Mouse (Mus musculus): ENCODE measurements around the gene Creb3l1. TPM values are rescaled to one million over a fixed set of nuclear protein-coding genes. Genes with fewer than 3 reads are reported as not detected.

The Creb3l1 gene
- polyA plus RNA-seq, 1 experiment from 2014 or later, result 2.1 TPM

- H3K4me1 ChIP-seq (ENCODE audit: control insufficient read depth, insufficient read depth, low read length), result peaks cover 9% of the 10 kb centered on the region
- H3K27me3 ChIP-seq (ENCODE audit: control insufficient read depth, insufficient read depth, low read length), result peaks cover 6% of the 10 kb centered on the region
- DNase-seq (ENCODE audit: low spot score, missing footprints), result no peak
- no peaks in the 10 kb centered on the region for H3K36me3 ChIP-seq (ENCODE audit: control insufficient read depth, insufficient read depth, low read length)
- ATAC-seq (ENCODE audit: low FRiP score), result no peak
- no peak overlapping the region for H3K27ac ChIP-seq (ENCODE audit: low read depth, low read length)
- peak overlapping the region; percentile 46; the same call in 1 of the 2 replicates for H3K9ac ChIP-seq (ENCODE audit: low read length)
- no peak overlapping the region for H3K4me2 ChIP-seq
- H3K4me3 ChIP-seq (ENCODE audit: low read depth, low read length), result no peak overlapping the region
- 18% methylated on average over 20 of the region's 20 CpGs for WGBS
- H3K9me3 ChIP-seq (ENCODE audit: control insufficient read depth, low read length), result no peaks in the 10 kb centered on the region
Observed at GRCm38 (mm10) chr2:91965417-91965816, 58.9 kb downstream of the Creb3l1 start.

- peaks cover 9% of the 10 kb centered on the region for H3K4me1 ChIP-seq (ENCODE audit: control insufficient read depth, insufficient read depth, low read length)
- no peak for ATAC-seq (ENCODE audit: low FRiP score)
- no peak overlapping the region for H3K27ac ChIP-seq (ENCODE audit: low read depth, low read length)
- DNase-seq (ENCODE audit: low spot score, missing footprints), result peak; percentile 86
- WGBS, result 66% methylated on average over 3 of the region's 3 CpGs
- no peak overlapping the region for H3K9ac ChIP-seq (ENCODE audit: low read length)
- H3K27me3 ChIP-seq (ENCODE audit: control insufficient read depth, insufficient read depth, low read length), result peaks cover 6% of the 10 kb centered on the region
- no peaks in the 10 kb centered on the region for H3K9me3 ChIP-seq (ENCODE audit: control insufficient read depth, low read length)
- H3K4me2 ChIP-seq, result no peak overlapping the region
- no peak overlapping the region for H3K4me3 ChIP-seq (ENCODE audit: low read depth, low read length)
- H3K36me3 ChIP-seq (ENCODE audit: control insufficient read depth, insufficient read depth, low read length), result no peaks in the 10 kb centered on the region
Observed at GRCm38 (mm10) chr2:91964610-91965204, 59.6 kb downstream of the Creb3l1 start.

GRCm38 (mm10) chr2:91963443-91963932 is 60.8 kb downstream of the Creb3l1 start:
- Histone ChIP-seq H3K9me3 (ENCODE audit: control insufficient read depth, low read length) (no peaks in the 10 kb centered on the region), H3K9ac (ENCODE audit: low read length) (peak overlapping the region; percentile 86), H3K4me3 (ENCODE audit: low read depth, low read length) (peak overlapping the region; percentile 80), H3K36me3 (ENCODE audit: control insufficient read depth, insufficient read depth, low read length) (no peaks in the 10 kb centered on the region), H3K4me2 (peak overlapping the region; percentile 90), H3K27me3 (ENCODE audit: control insufficient read depth, insufficient read depth, low read length) (peaks cover 6% of the 10 kb centered on the region), H3K4me1 (ENCODE audit: control insufficient read depth, insufficient read depth, low read length) (peaks cover 9% of the 10 kb centered on the region), H3K27ac (ENCODE audit: low read depth, low read length) (peak overlapping the region; percentile 30; the same call in 1 of the 2 replicates)
- DNase-seq (ENCODE audit: low spot score, missing footprints), result peak; percentile 99
- ATAC-seq (ENCODE audit: low FRiP score), result peak; percentile 95
- under 1% methylated on average over 37 of the region's 57 CpGs for WGBS

- Histone ChIP-seq H3K4me3 (ENCODE audit: low read depth, low read length) (peak overlapping the region; percentile 80), H3K27ac (ENCODE audit: low read depth, low read length) (no peak overlapping the region; the same call in 1 of the 2 replicates), H3K4me1 (ENCODE audit: control insufficient read depth, insufficient read depth, low read length) (peaks cover 9% of the 10 kb centered on the region), H3K27me3 (ENCODE audit: control insufficient read depth, insufficient read depth, low read length) (peaks cover 2% of the 10 kb centered on the region), H3K9me3 (ENCODE audit: control insufficient read depth, low read length) (no peaks in the 10 kb centered on the region), H3K36me3 (ENCODE audit: control insufficient read depth, insufficient read depth, low read length) (no peaks in the 10 kb centered on the region), H3K4me2 (peak overlapping the region; percentile 90), H3K9ac (ENCODE audit: low read length) (peak overlapping the region; percentile 86)
- peak; percentile 61 for ATAC-seq (ENCODE audit: low FRiP score)
- under 1% methylated on average over 34 of the region's 39 CpGs for WGBS
- peak; percentile 93 for DNase-seq (ENCODE audit: low spot score, missing footprints)
Observed at GRCm38 (mm10) chr2:91962864-91963401, 61.4 kb downstream of the Creb3l1 start.

GRCm38 (mm10) chr2:91961901-91962761 is 62.2 kb downstream of the Creb3l1 start:
- ATAC-seq (ENCODE audit: low FRiP score) (no peak), DNase-seq (ENCODE audit: low spot score, missing footprints) (peak; percentile 81)
- 69% methylated on average over 4 of the region's 4 CpGs for WGBS
- H3K9ac ChIP-seq (ENCODE audit: low read length), result peak overlapping the region; percentile 86; the same call in 1 of the 2 replicates
- peak overlapping the region; percentile 90 for H3K4me2 ChIP-seq
- H3K27ac ChIP-seq (ENCODE audit: low read depth, low read length), result no peak overlapping the region
- peak overlapping the region; percentile 80 for H3K4me3 ChIP-seq (ENCODE audit: low read depth, low read length)
- H3K27me3 ChIP-seq (ENCODE audit: control insufficient read depth, insufficient read depth, low read length), result peaks cover 2% of the 10 kb centered on the region
- peaks cover 9% of the 10 kb centered on the region for H3K4me1 ChIP-seq (ENCODE audit: control insufficient read depth, insufficient read depth, low read length)
- H3K36me3 ChIP-seq (ENCODE audit: control insufficient read depth, insufficient read depth, low read length), result no peaks in the 10 kb centered on the region
- H3K9me3 ChIP-seq (ENCODE audit: control insufficient read depth, low read length), result no peaks in the 10 kb centered on the region

GRCm38 (mm10) chr2:91960459-91960858 is 63.8 kb downstream of the Creb3l1 start:
- no peaks in the 10 kb centered on the region for H3K9me3 ChIP-seq (ENCODE audit: control insufficient read depth, low read length)
- DNase-seq (ENCODE audit: low spot score, missing footprints) (no peak), ATAC-seq (ENCODE audit: low FRiP score) (no peak)
- no peak overlapping the region for H3K9ac ChIP-seq (ENCODE audit: low read length)
- H3K4me3 ChIP-seq (ENCODE audit: low read depth, low read length), result no peak overlapping the region
- WGBS, result 94% methylated on average over 5 of the region's 5 CpGs
- H3K4me2 ChIP-seq, result no peak overlapping the region
- no peaks in the 10 kb centered on the region; the same call in 1 of the 2 replicates for H3K27me3 ChIP-seq (ENCODE audit: control insufficient read depth, insufficient read depth, low read length)
- peaks cover 9% of the 10 kb centered on the region for H3K4me1 ChIP-seq (ENCODE audit: control insufficient read depth, insufficient read depth, low read length)
- H3K36me3 ChIP-seq (ENCODE audit: control insufficient read depth, insufficient read depth, low read length), result no peaks in the 10 kb centered on the region
- H3K27ac ChIP-seq (ENCODE audit: low read depth, low read length), result no peak overlapping the region

GRCm38 (mm10) chr2:91959544-91960410 is 64.5 kb downstream of the Creb3l1 start:
- no peak overlapping the region for H3K4me3 ChIP-seq (ENCODE audit: low read depth, low read length)
- H3K4me2 ChIP-seq, result no peak overlapping the region
- H3K9me3 ChIP-seq (ENCODE audit: control insufficient read depth, low read length), result no peaks in the 10 kb centered on the region
- H3K4me1 ChIP-seq (ENCODE audit: control insufficient read depth, insufficient read depth, low read length), result peaks cover 9% of the 10 kb centered on the region
- H3K27ac ChIP-seq (ENCODE audit: low read depth, low read length), result no peak overlapping the region
- H3K9ac ChIP-seq (ENCODE audit: low read length), result no peak overlapping the region
- ATAC-seq (ENCODE audit: low FRiP score) (no peak), DNase-seq (ENCODE audit: low spot score, missing footprints) (peak; percentile 61)
- 85% methylated on average over 11 of the region's 11 CpGs for WGBS
- no peaks in the 10 kb centered on the region; the same call in 1 of the 2 replicates for H3K27me3 ChIP-seq (ENCODE audit: control insufficient read depth, insufficient read depth, low read length)
- no peaks in the 10 kb centered on the region for H3K36me3 ChIP-seq (ENCODE audit: control insufficient read depth, insufficient read depth, low read length)

GRCm38 (mm10) chr2:91958701-91959457 is 65.4 kb downstream of the Creb3l1 start:
- Histone ChIP-seq H3K4me1 (ENCODE audit: control insufficient read depth, insufficient read depth, low read length) (peaks cover 9% of the 10 kb centered on the region), H3K36me3 (ENCODE audit: control insufficient read depth, insufficient read depth, low read length) (no peaks in the 10 kb centered on the region), H3K4me3 (ENCODE audit: low read depth, low read length) (no peak overlapping the region), H3K9ac (ENCODE audit: low read length) (no peak overlapping the region), H3K27me3 (ENCODE audit: control insufficient read depth, insufficient read depth, low read length) (no peaks in the 10 kb centered on the region), H3K9me3 (ENCODE audit: control insufficient read depth, low read length) (no peaks in the 10 kb centered on the region), H3K4me2 (no peak overlapping the region), H3K27ac (ENCODE audit: low read depth, low read length) (no peak overlapping the region)
- ATAC-seq (ENCODE audit: low FRiP score), result no peak
- peak; percentile 87 for DNase-seq (ENCODE audit: low spot score, missing footprints)
- 45% methylated on average over 10 of the region's 10 CpGs for whole genome bisulfite sequencing

Measured in midbrain, embryonic 11.5 days (tissue).